Mouse (Mus musculus) heart, adult 10 weeks (tissue): ENCODE results near the gene Zfp607a. TPM values are rescaled to one million over a fixed set of nuclear protein-coding genes. Genes with fewer than 3 reads are reported as not detected.

Experiments used
- polyA plus RNA-seq: library from polyadenylated mRNA; stranded (reverse); fragments of 350-450 nt; fragmentation: Illumina TruSeq; extraction: RNeasy Lipid Tissue Mini Kit (QIAGEN cat#74804); gene quantifications from one replicate; pipeline ENCODE4 v1.2.3, GENCODE M21; 2014; ENCODE audit warnings: low read depth, low replicate concordance

The Zfp607a gene
- polyA plus RNA-seq: 2.1 TPM

DNA sequence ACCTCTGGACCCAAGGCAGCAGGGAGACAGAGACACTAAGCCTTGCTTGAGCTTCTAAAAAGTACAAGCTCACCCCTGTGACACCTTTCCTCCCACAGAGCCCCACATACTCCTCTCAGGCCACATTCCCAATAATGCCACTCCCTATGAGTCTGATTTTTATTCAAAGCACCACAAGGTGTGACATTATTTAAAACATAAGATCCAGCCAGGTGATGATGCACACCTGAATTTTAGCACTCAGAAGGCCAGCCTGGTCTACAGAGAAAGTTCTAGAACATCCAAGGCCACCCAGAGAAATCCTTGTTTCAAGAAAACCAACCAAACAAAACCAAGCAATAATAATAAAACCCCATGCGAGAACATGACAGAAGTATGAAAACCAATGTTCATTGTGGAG, at the start of gene Zfp607a:
TSS of gene Zfp607a (plus strand) at position 301 of the 400 bp plus-strand sequence.

DNA sequence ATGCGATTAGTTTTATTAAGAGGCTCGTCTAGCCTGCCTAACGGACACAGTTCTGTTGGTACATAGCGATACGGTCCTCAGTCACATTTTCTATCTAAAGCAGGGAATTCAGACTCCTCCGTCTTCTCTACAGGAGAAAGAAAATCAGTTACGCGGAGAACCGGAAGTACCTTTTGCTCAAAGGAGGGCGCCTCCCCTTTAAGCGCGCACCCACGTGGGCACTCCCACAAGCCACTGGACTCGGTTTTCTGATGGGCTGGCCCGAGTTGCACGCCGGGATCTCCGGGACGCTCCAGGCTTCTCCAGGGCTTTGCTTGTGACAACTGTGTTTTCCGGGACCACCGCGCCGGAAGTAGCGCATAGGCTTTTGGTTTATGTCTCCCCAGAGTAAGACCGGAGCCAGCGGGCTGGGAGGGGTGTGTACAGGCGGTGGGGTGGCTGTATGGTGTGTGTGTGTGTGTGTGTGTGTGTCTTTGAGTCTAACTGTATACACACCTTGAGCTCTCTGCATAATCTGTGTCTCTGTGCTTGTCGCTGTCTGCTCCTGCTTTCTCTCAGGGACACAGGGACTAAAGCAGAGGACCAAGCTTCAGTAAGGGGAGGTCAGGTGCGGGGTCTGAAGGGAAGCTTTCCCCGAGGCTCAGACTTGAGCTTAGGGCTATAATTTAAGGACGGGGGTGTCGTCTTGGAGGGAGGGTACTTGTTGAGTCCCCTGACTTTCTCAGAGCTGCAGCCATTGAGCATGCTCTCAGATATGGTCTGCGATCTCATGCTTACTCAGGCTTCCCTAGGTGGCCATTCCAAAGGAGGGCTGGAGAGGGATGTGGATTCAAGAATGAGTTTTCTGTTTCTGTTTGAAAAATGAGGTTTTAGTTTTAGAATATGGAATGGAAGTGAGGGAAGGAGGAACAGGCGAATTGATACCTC, 18.7 kb upstream of the Zfp607a start, which contains the start of gene Zfp59:
TSS of gene Zfp59 (plus strand) at position 285 of the 927 bp plus-strand sequence.

DNA sequence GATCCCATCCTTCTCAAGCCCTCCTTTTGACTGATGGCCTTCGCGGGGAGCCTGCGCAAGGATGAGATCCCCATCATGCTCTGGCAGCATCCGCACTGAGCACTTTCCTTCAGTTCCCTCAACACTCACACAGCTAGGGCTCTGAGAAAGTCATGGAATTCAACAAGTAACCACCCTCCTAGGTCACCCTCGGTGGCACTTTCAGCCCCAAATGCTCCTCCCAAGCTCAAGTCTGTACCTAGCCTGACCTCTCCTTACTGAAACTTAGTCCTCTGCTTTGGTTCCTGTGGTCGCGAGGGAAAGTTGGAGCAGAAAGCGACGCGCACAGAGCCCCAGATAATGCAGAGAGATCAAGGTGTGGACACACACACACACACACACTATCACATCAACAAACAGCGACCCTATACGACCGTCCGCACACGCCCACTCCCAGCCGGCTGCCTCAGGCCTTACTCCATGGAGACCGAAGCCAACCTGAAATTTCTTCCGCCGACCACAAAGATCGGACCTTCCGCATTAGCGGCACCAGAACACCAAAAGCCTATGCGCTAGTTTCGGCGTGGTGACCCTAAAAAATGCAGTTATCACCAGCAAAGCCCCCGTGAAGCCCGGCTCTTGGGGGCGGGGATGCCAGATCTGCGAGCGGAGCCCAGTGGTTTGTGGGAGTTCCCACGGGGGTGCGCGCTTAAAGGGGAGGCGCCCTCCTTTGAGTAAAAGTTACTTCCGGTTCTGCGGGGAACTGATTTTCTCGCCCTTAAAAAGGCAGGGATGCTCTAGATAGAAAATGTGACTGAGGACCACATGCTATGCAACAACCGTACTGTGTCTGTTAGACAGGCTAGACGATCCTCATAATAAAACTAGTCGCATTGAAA, 71.7 kb downstream of the Zfp607a start, which contains the start of gene Zfp974:
TSS of gene Zfp974 (minus strand) at position 643 of the 878 bp plus-strand sequence.

Other genes starting within 250 kb of the Zfp607a start
- not detected for gene Ttc9b, start 203.6 kb upstream of the Zfp607a start, polyA plus RNA-seq
- gene Map3k10, start 182.9 kb upstream of the Zfp607a start, polyA plus RNA-seq: 13.2 TPM
- gene Zfp607b, start 168.2 kb upstream of the Zfp607a start, polyA plus RNA-seq: 1.4 TPM
- 5.9 TPM for gene Zfp60, start 126.1 kb upstream of the Zfp607a start, polyA plus RNA-seq
- 4.1 TPM for gene Zfp626, start 50.3 kb upstream of the Zfp607a start, polyA plus RNA-seq
- gene Zfp59, start 18.9 kb upstream of the Zfp607a start, polyA plus RNA-seq: 2.9 TPM
- gene Zfp974, start 71.9 kb downstream of the Zfp607a start, polyA plus RNA-seq: 4.4 TPM
- 5.7 TPM for gene Zfp780b, start 121.6 kb downstream of the Zfp607a start, polyA plus RNA-seq
- gene Zfp850, start 156.6 kb downstream of the Zfp607a start, polyA plus RNA-seq: 0.89 TPM
- 96.3 TPM for gene Psmc4, start 192.6 kb downstream of the Zfp607a start, polyA plus RNA-seq
- 0.55 TPM for gene Fcgbp, start 213.7 kb downstream of the Zfp607a start, polyA plus RNA-seq